Mouse (Mus musculus): ENCODE measurements around the gene Rpgrip1l. TPM values are rescaled to one million over a fixed set of nuclear protein-coding genes. Genes with fewer than 3 reads are reported as not detected.

The Rpgrip1l gene
- total and polyA plus RNA-seq, 2 experiments from 2014 or later = 3.6 to 4.7 TPM

DNA sequence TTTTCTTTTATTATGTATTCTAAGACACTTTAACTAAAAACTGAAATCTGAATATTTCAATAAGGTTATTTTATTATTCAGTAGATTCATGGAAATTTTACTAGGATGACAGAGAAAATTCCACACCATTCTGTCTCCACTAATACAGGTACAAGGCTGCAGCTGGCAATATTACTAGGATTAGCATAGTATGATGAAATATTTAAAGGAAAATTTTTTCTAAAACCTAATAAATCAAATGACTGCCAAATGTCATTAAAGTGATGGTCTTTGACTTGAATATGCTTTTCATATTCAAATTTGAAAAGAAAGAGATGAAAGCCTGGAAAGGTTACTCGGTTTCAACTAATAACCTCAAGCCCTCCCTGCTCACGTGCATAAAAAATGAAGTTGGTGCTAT is 79.0 kb downstream of the Rpgrip1l start:
- Histone ChIP-seq H3K4me3 (ENCODE audit: low read depth, low read length) (no peak overlapping the region), H3K27ac (ENCODE audit: low read depth) (no peak overlapping the region), H3K27me3 (ENCODE audit: control insufficient read depth, insufficient read depth, low read length) (no peaks in the 10 kb centered on the region), H3K36me3 (replicated peaks; ENCODE audit: control insufficient read depth, insufficient read depth, low read length) (peaks cover 14% of the 10 kb centered on the region; the same call in 1 of the 2 replicates), H3K4me2 (ENCODE audit: low read depth, low read length) (no peak overlapping the region), H3K9me3 (replicated peaks; ENCODE audit: control insufficient read depth, low read length) (no peaks in the 10 kb centered on the region), H3K9ac (replicated peaks; ENCODE audit: low read depth, low read length) (no peak overlapping the region), H3K4me1 (ENCODE audit: control insufficient read depth, insufficient read depth) (no peaks in the 10 kb centered on the region)
- DNase-seq (ENCODE audit: low spot score) (no peak), ATAC-seq (ENCODE audit: insufficient read depth, low read depth) (no peak)
- WGBS = 91% methylated on average over 2 of the region's 2 CpGs
- TF ChIP-seq EP300 (IDR thresholded peaks at IDR 0.05; ENCODE audit: low read depth) = no peak
- TF ChIP-seq CTCF (IDR thresholded peaks at IDR 0.05; ENCODE audit: low read depth) = no peak

DNA sequence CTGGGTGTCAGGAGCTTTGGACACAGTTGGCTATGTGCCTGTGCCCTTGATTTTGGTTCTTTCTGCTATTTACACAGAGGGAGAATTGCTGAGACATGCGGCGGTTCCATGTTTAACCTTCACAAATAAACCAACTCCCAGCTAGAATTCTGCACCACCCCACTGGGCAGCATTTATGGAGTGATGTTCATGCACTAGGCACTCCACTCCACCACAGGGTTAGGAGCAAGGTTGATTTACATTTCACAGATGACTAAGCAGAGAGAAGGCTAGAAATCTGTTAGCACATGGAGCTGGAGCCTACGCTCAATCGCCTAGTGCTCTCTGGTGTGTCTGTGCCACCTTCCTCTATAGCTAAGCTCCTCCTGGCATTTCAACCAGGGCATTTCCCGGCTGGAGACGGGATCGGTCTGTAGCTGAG is 85.6 kb downstream of the Rpgrip1l start:
- no peak overlapping the region for H3K27ac ChIP-seq (ENCODE audit: low read depth)
- 91% methylated on average over 7 of the region's 7 CpGs for WGBS
- no peaks in the 10 kb centered on the region for H3K9me3 ChIP-seq (replicated peaks; ENCODE audit: control insufficient read depth, low read length)
- no peak overlapping the region for H3K9ac ChIP-seq (replicated peaks; ENCODE audit: low read depth, low read length)
- no peaks in the 10 kb centered on the region for H3K4me1 ChIP-seq (ENCODE audit: control insufficient read depth, insufficient read depth)
- no peaks in the 10 kb centered on the region for H3K27me3 ChIP-seq (ENCODE audit: control insufficient read depth, insufficient read depth, low read length)
- DNase-seq (ENCODE audit: low spot score) (no peak), ATAC-seq (ENCODE audit: insufficient read depth, low read depth) (no peak)
- no peak overlapping the region for H3K4me3 ChIP-seq (ENCODE audit: low read depth, low read length)
- H3K36me3 ChIP-seq (replicated peaks; ENCODE audit: control insufficient read depth, insufficient read depth, low read length) = peaks cover 17% of the 10 kb centered on the region
- TF ChIP-seq EP300 (IDR thresholded peaks at IDR 0.05; ENCODE audit: low read depth) = no peak
- TF ChIP-seq CTCF (IDR thresholded peaks at IDR 0.05; ENCODE audit: low read depth) = no peak
- H3K4me2 ChIP-seq (ENCODE audit: low read depth, low read length) = no peak overlapping the region

GRCm38 (mm10) chr8:91224227-91224626 is 88.8 kb downstream of the Rpgrip1l start:
- WGBS = 87% methylated on average over 7 of the region's 7 CpGs
- no peak for DNase-seq (ENCODE audit: low spot score)
- Histone ChIP-seq H3K4me1 (ENCODE audit: control insufficient read depth, insufficient read depth) (no peaks in the 10 kb centered on the region), H3K4me3 (ENCODE audit: low read depth, low read length) (no peak overlapping the region), H3K27ac (ENCODE audit: low read depth) (no peak overlapping the region), H3K4me2 (ENCODE audit: low read depth, low read length) (no peak overlapping the region), H3K27me3 (ENCODE audit: control insufficient read depth, insufficient read depth, low read length) (no peaks in the 10 kb centered on the region), H3K36me3 (replicated peaks; ENCODE audit: control insufficient read depth, insufficient read depth, low read length) (peaks cover 7% of the 10 kb centered on the region; the same call in 1 of the 2 replicates), H3K9ac (replicated peaks; ENCODE audit: low read depth, low read length) (no peak overlapping the region), H3K9me3 (replicated peaks; ENCODE audit: control insufficient read depth, low read length) (no peaks in the 10 kb centered on the region)
- TF ChIP-seq EP300 (IDR thresholded peaks at IDR 0.05; ENCODE audit: low read depth) = no peak
- no peak for TF ChIP-seq CTCF (IDR thresholded peaks at IDR 0.05; ENCODE audit: low read depth)
- ATAC-seq (ENCODE audit: insufficient read depth, low read depth) = no peak

DNA sequence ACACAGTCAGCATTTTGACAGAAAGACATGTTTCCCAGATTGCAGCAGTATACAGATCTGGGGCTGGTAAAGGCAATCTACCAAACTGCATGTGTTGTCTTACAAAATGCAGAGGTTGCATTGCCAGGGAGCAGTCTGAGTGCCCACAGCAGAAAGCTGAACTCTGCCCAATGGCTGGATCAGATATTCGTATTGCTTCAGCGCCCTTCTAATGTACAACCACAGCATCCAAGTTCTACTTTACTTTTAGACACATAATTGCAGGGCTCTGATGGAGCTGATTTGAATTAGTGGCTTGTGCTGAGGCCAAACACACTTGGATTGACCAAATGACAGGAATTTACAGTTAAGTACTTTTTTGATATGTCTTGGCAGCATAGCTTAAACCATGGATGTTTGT is 91.2 kb downstream of the Rpgrip1l start:
- Histone ChIP-seq H3K4me2 (ENCODE audit: low read depth, low read length) (no peak overlapping the region), H3K36me3 (replicated peaks; ENCODE audit: control insufficient read depth, insufficient read depth, low read length) (peaks cover 10% of the 10 kb centered on the region; the same call in 1 of the 2 replicates), H3K27ac (ENCODE audit: low read depth) (no peak overlapping the region), H3K9me3 (replicated peaks; ENCODE audit: control insufficient read depth, low read length) (no peaks in the 10 kb centered on the region), H3K4me3 (ENCODE audit: low read depth, low read length) (no peak overlapping the region), H3K9ac (replicated peaks; ENCODE audit: low read depth, low read length) (no peak overlapping the region), H3K4me1 (ENCODE audit: control insufficient read depth, insufficient read depth) (no peaks in the 10 kb centered on the region), H3K27me3 (ENCODE audit: control insufficient read depth, insufficient read depth, low read length) (no peaks in the 10 kb centered on the region)
- 94% methylated on average over 2 of the region's 2 CpGs for WGBS
- TF ChIP-seq EP300 (IDR thresholded peaks at IDR 0.05; ENCODE audit: low read depth) = no peak
- no peak for TF ChIP-seq CTCF (IDR thresholded peaks at IDR 0.05; ENCODE audit: low read depth)
- ATAC-seq (ENCODE audit: insufficient read depth, low read depth) = no peak
- DNase-seq (ENCODE audit: low spot score) = no peak

GRCm38 (mm10) chr8:91218271-91218670 is 94.8 kb downstream of the Rpgrip1l start:
- H3K9ac ChIP-seq (replicated peaks; ENCODE audit: low read depth, low read length) = no peak overlapping the region
- TF ChIP-seq EP300 (IDR thresholded peaks at IDR 0.05; ENCODE audit: low read depth) = no peak
- TF ChIP-seq CTCF (IDR thresholded peaks at IDR 0.05; ENCODE audit: low read depth) = no peak
- H3K27ac ChIP-seq (ENCODE audit: low read depth) = no peak overlapping the region
- H3K4me3 ChIP-seq (ENCODE audit: low read depth, low read length) = no peak overlapping the region
- DNase-seq (ENCODE audit: low spot score) = no peak
- no peaks in the 10 kb centered on the region for H3K9me3 ChIP-seq (replicated peaks; ENCODE audit: control insufficient read depth, low read length)
- no peak overlapping the region for H3K4me2 ChIP-seq (ENCODE audit: low read depth, low read length)
- H3K36me3 ChIP-seq (replicated peaks; ENCODE audit: control insufficient read depth, insufficient read depth, low read length) = 0 out of 2 replicates have a peak, but pooled peaks cover 3% of the 10 kb centered on the region
- H3K27me3 ChIP-seq (ENCODE audit: control insufficient read depth, insufficient read depth, low read length) = no peaks in the 10 kb centered on the region
- H3K4me1 ChIP-seq (ENCODE audit: control insufficient read depth, insufficient read depth) = no peaks in the 10 kb centered on the region
- no peak for ATAC-seq (ENCODE audit: insufficient read depth, low read depth)
- WGBS = 88% methylated on average over 4 of the region's 4 CpGs
